Mouse (Mus musculus) CH12F3 (cell line): ENCODE results near the gene Stag1.

ENCODE experiments used
- in situ Hi-C: fragments of 300-500 bp; cut with MboI; formaldehyde crosslinking; loops from 2 replicates; pipeline ENCODE4 v1.14.3; 2020; ENCODE audit warnings: low sequenced_read_pairs

Gene Stag1

GRCm38 (mm10) chr9:101005866-101006265, 408.3 kb downstream of the Stag1 start:
- in situ Hi-C loops: no loop called here
